Comparison of ENCODE assay signal across 1 mouse cellular context in genomic region chr17:12513107-12513923, GRCm38 (mm10).
A peak's percentile ranks its signal among the peaks of the same experiment; 100 is the strongest.
TF ChIP-seq lines count a peak whose summit lies in the region.

No protein-coding gene starts in this region.

TF ChIP-seq in MEL, 35 proteins besides CTCF, POLR2A, EP300 and RAD21 (continued from another document):
- TF ChIP-seq GABPA (IDR thresholded peaks at IDR 0.05; ENCODE audit: low read depth, low read length), result no peak
- peak; percentile 13; the same call in 1 of the 2 replicates for TF ChIP-seq ZMIZ1 (IDR thresholded peaks at IDR 0.05; ENCODE audit: low read depth, low read length)
- no peak for TF ChIP-seq ZKSCAN1 (IDR thresholded peaks at IDR 0.05; ENCODE audit: low read depth, low read length)
- peak; percentile 31; the same call in 1 of the 2 replicates for TF ChIP-seq CHD2 (IDR thresholded peaks at IDR 0.05; ENCODE audit: low read length)
- TF ChIP-seq NELFE (IDR thresholded peaks at IDR 0.05; ENCODE audit: low read depth, low read length), result peak; percentile 62
- no peak for TF ChIP-seq NRF1 (IDR thresholded peaks at IDR 0.05; ENCODE audit: insufficient read depth, low read depth, low read length, poor library complexity, severe bottlenecking)
- TF ChIP-seq JUND (IDR thresholded peaks at IDR 0.05; ENCODE audit: low read depth, low read length), result peak; percentile 60; the same call in 1 of the 2 replicates
- TF ChIP-seq MYC (IDR thresholded peaks at IDR 0.05; ENCODE audit: low read depth, low read length), result peak; percentile 70
- TF ChIP-seq TCF12 (IDR thresholded peaks at IDR 0.05; ENCODE audit: low read depth, low read length), result peak; percentile 93
- no peak for TF ChIP-seq USF2 (IDR thresholded peaks at IDR 0.05; ENCODE audit: borderline replicate concordance in 1 of 2, insufficient read depth in 1 of 2, low read depth in 1 of 2, low read length in 2 of 2)
- TF ChIP-seq RCOR1 (IDR thresholded peaks at IDR 0.05; ENCODE audit: low read depth, low read length), result peak; percentile 52
- TF ChIP-seq BHLHE40 (IDR thresholded peaks at IDR 0.05; ENCODE audit: borderline replicate concordance, low read depth, low read length), result peak; percentile 26; the same call in 1 of the 2 replicates
- peak; percentile 89 for TF ChIP-seq MXI1 (IDR thresholded peaks at IDR 0.05; ENCODE audit: low read depth, low read length)
- TF ChIP-seq UBTF (IDR thresholded peaks at IDR 0.05; ENCODE audit: borderline replicate concordance, insufficient read depth, low read depth, low read length), result no peak
- no peak for TF ChIP-seq ELF1 (IDR thresholded peaks at IDR 0.05; ENCODE audit: low read depth, low read length)
TF ChIP-seq in MEL: peak in this region for 19.
